Mouse (Mus musculus) liver, embryonic 14.5 days (tissue): ENCODE data around the gene Cnot6.

Experiments used
- CTCF ChIP-seq: IDR thresholded peaks from 2 replicates; pipeline ENCODE4 v1.5.1; 2016; ENCODE audit warnings: antibody characterized with exemption, low read depth, control low read depth
- EP300 ChIP-seq: IDR thresholded peaks from 2 replicates; pipeline ENCODE4 v1.6.1; 2016; ENCODE audit warnings: antibody characterized with exemption, low read depth

GRCm38 (mm10) chr11:49632256-49632655, 80.3 kb downstream of the Cnot6 start:
- TF ChIP-seq EP300 = no peak
- no peak for TF ChIP-seq CTCF
